ENCODE assay signal across 8 mouse cellular contexts in genomic region chr7:124319451-124319850, GRCm38 (mm10).
DNase-seq lines count a peak whose midpoint lies in the region; ATAC-seq lines count a peak whose summit lies in the region.

No protein-coding gene starts in this region.

- ATAC-seq in activated CD4-positive, CD25-positive, alpha-beta regulatory T cell, adult 4 months = no peak

- peak; percentile 19 for DNase-seq in gastrocnemius, postnatal 25 days
- no peak for DNase-seq in gastrocnemius, postnatal 4 days (ENCODE audit: low spot score in 2 of 2)
- peak; percentile 13 for DNase-seq in fat pad, adult 2 months (ENCODE audit: extremely low read depth, low read depth, low spot score)
- peak; percentile 33 to 66 for DNase-seq in layer of hippocampus, postnatal 14 days (ENCODE audit: low spot score in 2 of 2)
- peak; percentile 36 for DNase-seq in right cerebral cortex, postnatal 25 days
- DNase-seq in B cell, adult 2 months = no peak
- no peak for DNase-seq in kidney, adult 9 months

Comparison
In these comparisons a context has a peak if more than half of its experiments do, and no peak if none do; other contexts are left out.
1. DNase-seq: peak in gastrocnemius, postnatal 25 days (single experiment), fat pad, adult 2 months (single experiment), layer of hippocampus, postnatal 14 days (2 of 2) and right cerebral cortex, postnatal 25 days (single experiment); none in gastrocnemius, postnatal 4 days (0 of 2), B cell, adult 2 months (0 of 2) and kidney, adult 9 months (single experiment).